Mouse (Mus musculus) v-Abl transformed pro-B cells (cell line): ENCODE results near the gene Sun5.
"Not testable (repeated sequence)": the region's sequence is repeated elsewhere in the genome, so short reads cannot be mapped to it uniquely, and the experiment has no call there.

Source experiments
- in situ Hi-C, 2 experiments: fragments of 400-800 bp; cut with MboI; formaldehyde crosslinking; loops; one replicate each; pipeline ENCODE4 v1.15.1; 2025; ENCODE audit not compliant: unreplicated experiment in 2 of 2

The Sun5 gene

GRCm38 (mm10) chr2:153870984-153871383, at the start of gene Sun5:
Gene Sun5 (minus strand): TSS chr2:153871084.
- in situ Hi-C loops: no loop called here

GRCm38 (mm10) chr2:153917930-153918329, 47.0 kb upstream of the Sun5 start, which contains the start of gene Bpifb3:
Gene Bpifb3 (plus strand): TSS chr2:153918230.
- in situ Hi-C loops: no loop called here

GRCm38 (mm10) chr2:153914151-153914550, 43.3 kb upstream of the Sun5 start:
- in situ Hi-C loops: no loop called here

- in situ Hi-C loops: no loop called here
Measured at GRCm38 (mm10) chr2:153906626-153907025, 35.7 kb upstream of the Sun5 start.

GRCm38 (mm10) chr2:153902726-153903125, 31.8 kb upstream of the Sun5 start:
- in situ Hi-C loops: no loop called here

GRCm38 (mm10) chr2:153900088-153900487, 29.2 kb upstream of the Sun5 start, which contains the start of gene Bpifb6:
Gene Bpifb6 (plus strand): TSS chr2:153900388.
- in situ Hi-C loops: no loop called here

GRCm38 (mm10) chr2:153899111-153899510, 28.2 kb upstream of the Sun5 start:
- in situ Hi-C loops: no loop called here

GRCm38 (mm10) chr2:153874745-153875144, 3.9 kb upstream of the Sun5 start, which contains the start of gene Bpifb2:
Gene Bpifb2 (plus strand): TSS chr2:153875045.
- in situ Hi-C loops: no loop called here

- in situ Hi-C loops: no loop called here
Measured at GRCm38 (mm10) chr2:153861960-153862359, 8.9 kb downstream of the Sun5 start.

- in situ Hi-C loops: no loop called here
Measured at GRCm38 (mm10) chr2:153860715-153861114, 10.2 kb downstream of the Sun5 start.

- in situ Hi-C loops: no loop called here
Measured at GRCm38 (mm10) chr2:153860315-153860714, 10.6 kb downstream of the Sun5 start.

GRCm38 (mm10) chr2:153859581-153859980, 11.3 kb downstream of the Sun5 start:
- in situ Hi-C loops: no loop called here

GRCm38 (mm10) chr2:153853544-153853943, 17.3 kb downstream of the Sun5 start:
- in situ Hi-C loops: no loop called here

GRCm38 (mm10) chr2:153851030-153851360, 19.9 kb downstream of the Sun5 start:
- in situ Hi-C loops: no loop called here

- in situ Hi-C loops: no loop called here
Measured at GRCm38 (mm10) chr2:153850351-153851029, 20.4 kb downstream of the Sun5 start.

- in situ Hi-C loops: no loop called here
Measured at GRCm38 (mm10) chr2:153848389-153848788, 22.5 kb downstream of the Sun5 start.

GRCm38 (mm10) chr2:153842854-153843253, 28.0 kb downstream of the Sun5 start:
- in situ Hi-C loops: no loop called here

- in situ Hi-C loops: no loop called here
Measured at GRCm38 (mm10) chr2:153833291-153833690, 37.6 kb downstream of the Sun5 start.

- in situ Hi-C loops: no loop called here
Measured at GRCm38 (mm10) chr2:153828704-153829103, 42.2 kb downstream of the Sun5 start.

GRCm38 (mm10) chr2:153827171-153827830, 43.6 kb downstream of the Sun5 start:
- in situ Hi-C loops: no loop called here

- in situ Hi-C loops: not testable (repeated sequence)
Measured at GRCm38 (mm10) chr2:153825900-153826299, 45.0 kb downstream of the Sun5 start.

- in situ Hi-C loops: no loop called here
Measured at GRCm38 (mm10) chr2:153824593-153824992, 46.3 kb downstream of the Sun5 start.
